Mouse (Mus musculus): ENCODE data around the gene Vamp3. TPM values are rescaled to one million over a fixed set of nuclear protein-coding genes. Genes with fewer than 3 reads are reported as not detected.

Vamp3 gene
- polyA plus RNA-seq, 1 experiment from 2014 or later = 88.8 TPM

DNA sequence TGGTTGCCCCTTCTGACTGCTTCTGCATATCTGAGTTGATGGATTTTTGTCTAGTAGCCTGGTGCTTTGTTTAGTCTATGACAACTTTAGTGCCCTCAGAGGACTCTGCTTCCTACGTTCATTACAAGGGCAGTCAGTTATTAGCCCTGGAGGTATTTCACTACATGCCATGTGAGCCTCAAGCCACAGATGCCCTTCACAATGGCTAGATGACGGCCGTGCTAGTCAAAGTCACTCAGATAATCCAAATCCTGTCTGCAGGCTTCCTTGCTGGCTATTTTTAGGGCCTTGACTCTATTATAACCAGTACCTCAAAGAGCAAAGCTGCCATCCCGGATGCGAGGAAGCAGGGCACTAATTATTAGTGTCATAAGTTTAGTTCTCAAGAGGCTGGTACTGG is 25.3 kb upstream of the Vamp3 start:
- Histone ChIP-seq H3K9me3 (no peaks in the 10 kb centered on the region), H3K9ac (replicated peaks) (no peak overlapping the region), H3K27ac (replicated peaks) (no peak overlapping the region), H3K27me3 (no peaks in the 10 kb centered on the region), H3K4me2 (replicated peaks) (no peak overlapping the region), H3K4me3 (no peak overlapping the region), H3K36me3 (peaks cover 97% of the 10 kb centered on the region), H3K4me1 (no peaks in the 10 kb centered on the region)
- no peak for ATAC-seq (ENCODE audit: low FRiP score, low read depth)
- 84% methylated on average over 5 of the region's 5 CpGs for WGBS

DNA sequence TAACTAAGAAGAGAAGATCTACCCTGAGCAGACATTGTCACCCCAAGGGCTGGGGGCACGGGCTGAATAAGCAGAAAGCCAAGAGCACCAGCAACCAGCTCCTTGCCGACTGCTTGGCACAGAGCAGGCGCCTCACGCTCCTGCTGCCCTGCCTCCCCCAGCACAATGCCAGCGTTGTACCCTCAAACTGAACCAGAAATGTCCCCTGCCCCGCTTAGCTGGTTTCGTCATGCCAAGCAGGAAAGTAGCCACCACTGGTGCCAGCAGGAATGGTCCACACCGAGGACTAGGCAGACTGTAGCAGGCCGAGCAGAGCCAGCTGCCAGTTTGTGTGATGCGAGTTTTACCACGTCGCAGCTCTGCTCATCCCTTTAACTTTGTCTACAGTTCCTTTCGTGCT is 24.2 kb upstream of the Vamp3 start:
- no peak overlapping the region for H3K27ac ChIP-seq (replicated peaks)
- no peak overlapping the region for H3K4me3 ChIP-seq
- H3K4me2 ChIP-seq (replicated peaks) = no peak overlapping the region
- no peaks in the 10 kb centered on the region for H3K4me1 ChIP-seq
- peaks cover 96% of the 10 kb centered on the region for H3K36me3 ChIP-seq
- no peaks in the 10 kb centered on the region for H3K9me3 ChIP-seq
- no peaks in the 10 kb centered on the region for H3K27me3 ChIP-seq
- no peak overlapping the region for H3K9ac ChIP-seq (replicated peaks)
- ATAC-seq (ENCODE audit: low FRiP score, low read depth) = no peak
- 95% methylated on average over 13 of the region's 13 CpGs for WGBS

DNA sequence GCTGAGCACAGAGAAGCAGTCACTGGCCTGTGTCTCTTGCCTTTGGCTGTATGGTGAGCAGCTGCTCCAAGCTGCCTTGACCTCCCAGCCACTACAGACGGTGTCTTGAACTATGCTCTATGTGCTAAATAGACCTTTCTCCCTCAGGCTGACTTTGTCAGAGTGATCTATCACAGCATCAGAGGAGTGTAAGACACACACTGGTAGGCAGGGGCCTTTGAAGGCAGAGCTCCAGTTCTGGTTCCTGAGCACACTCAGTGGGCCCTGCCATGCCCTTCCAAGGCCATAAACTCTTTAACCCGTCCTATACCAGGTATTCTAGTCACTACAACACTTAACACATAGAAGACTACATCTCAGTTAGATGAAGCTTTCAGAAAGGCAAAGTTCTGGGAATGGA is 23.6 kb upstream of the Vamp3 start:
- H3K4me2 ChIP-seq (replicated peaks) = no peak overlapping the region
- no peaks in the 10 kb centered on the region for H3K27me3 ChIP-seq
- H3K4me1 ChIP-seq = no peaks in the 10 kb centered on the region
- H3K9me3 ChIP-seq = no peaks in the 10 kb centered on the region
- no peak overlapping the region for H3K4me3 ChIP-seq
- no peak overlapping the region for H3K9ac ChIP-seq (replicated peaks)
- no peak for ATAC-seq (ENCODE audit: low FRiP score, low read depth)
- 93% methylated on average over 2 of the region's 2 CpGs for WGBS
- H3K36me3 ChIP-seq = peaks cover 98% of the 10 kb centered on the region
- H3K27ac ChIP-seq (replicated peaks) = no peak overlapping the region

DNA sequence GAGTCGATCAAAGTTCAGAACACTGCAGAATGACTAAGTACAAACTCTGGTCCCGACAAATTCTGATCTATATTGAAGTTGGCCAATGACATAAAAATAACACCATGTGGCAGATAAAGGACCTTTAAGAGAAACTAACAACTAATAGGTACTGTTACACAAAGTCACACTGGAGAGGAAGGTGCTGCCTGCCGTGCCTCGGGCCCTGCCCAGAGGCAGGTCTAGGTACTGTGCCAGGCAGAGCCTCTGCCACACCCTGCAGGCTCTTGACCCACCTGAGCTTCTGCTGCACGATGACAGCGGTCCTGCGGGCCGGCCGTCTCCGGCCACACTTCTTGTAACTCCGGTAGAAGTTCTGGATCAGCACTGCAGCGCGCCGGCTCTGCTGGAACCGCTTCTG is 17.1 kb upstream of the Vamp3 start:
- Histone ChIP-seq H3K4me3 (no peak overlapping the region), H3K9ac (replicated peaks) (no peak overlapping the region), H3K4me1 (no peaks in the 10 kb centered on the region), H3K9me3 (no peaks in the 10 kb centered on the region), H3K27me3 (no peaks in the 10 kb centered on the region), H3K36me3 (peaks cover 94% of the 10 kb centered on the region), H3K27ac (replicated peaks) (no peak overlapping the region), H3K4me2 (replicated peaks) (no peak overlapping the region)
- no peak for ATAC-seq (ENCODE audit: low FRiP score, low read depth)
- 93% methylated on average over 15 of the region's 15 CpGs for WGBS

DNA sequence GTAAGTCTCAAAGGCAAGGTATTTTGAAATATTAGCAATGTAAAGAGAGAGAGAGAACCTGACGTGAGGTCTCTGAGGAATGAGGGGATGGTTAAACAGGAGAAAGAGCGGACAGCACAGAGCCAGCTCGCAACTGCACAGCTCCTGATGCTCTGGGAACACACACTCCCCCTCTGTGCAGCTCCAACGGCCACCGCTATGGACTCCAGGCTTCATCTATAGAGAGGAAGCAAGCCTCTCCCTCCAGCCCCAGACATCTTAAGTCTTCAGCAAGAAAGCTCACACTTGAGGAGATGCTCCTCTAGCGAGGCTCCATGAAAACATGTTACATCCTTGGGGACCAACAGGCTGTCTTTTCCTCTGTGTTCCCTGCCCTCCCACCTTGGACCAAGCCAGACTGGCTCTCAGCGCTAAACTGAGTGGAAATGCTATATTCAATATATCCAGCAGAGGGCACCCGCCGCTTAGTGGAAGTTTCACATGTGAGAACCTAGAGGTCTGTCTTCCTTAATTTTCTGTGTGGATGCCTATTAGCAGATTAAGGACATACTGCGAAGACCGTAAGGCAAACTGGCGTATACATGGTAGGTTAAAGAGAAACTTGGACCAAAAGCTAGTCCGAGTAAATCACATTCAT is 15.5 kb upstream of the Vamp3 start:
- Histone ChIP-seq H3K9me3 (no peaks in the 10 kb centered on the region), H3K4me1 (no peaks in the 10 kb centered on the region), H3K9ac (replicated peaks) (no peak overlapping the region), H3K36me3 (peaks cover 93% of the 10 kb centered on the region), H3K4me3 (no peak overlapping the region), H3K27me3 (no peaks in the 10 kb centered on the region), H3K27ac (replicated peaks) (no peak overlapping the region), H3K4me2 (replicated peaks) (no peak overlapping the region)
- 58% methylated on average over 13 of the region's 13 CpGs for WGBS
- ATAC-seq (ENCODE audit: low FRiP score, low read depth) = no peak

DNA sequence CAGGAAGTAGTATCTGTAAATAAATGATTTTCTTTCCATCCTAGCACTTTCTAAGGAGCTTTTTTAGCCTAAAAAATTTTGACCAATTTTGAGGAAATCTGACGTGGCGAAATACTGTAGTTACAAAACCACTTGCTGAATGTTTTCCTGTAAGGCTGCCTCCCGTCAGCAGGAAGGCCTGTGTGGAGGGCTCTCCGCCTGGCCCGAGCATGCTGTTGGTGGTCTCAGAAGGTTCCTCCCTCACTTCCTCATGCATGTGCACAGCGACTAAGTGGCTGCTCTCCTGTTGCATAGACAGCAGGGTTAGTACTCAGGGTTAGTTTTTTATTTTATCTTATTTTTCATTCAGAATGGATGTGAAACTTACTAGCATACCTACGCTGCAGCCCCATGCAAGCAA is 13.2 kb upstream of the Vamp3 start:
- H3K36me3 ChIP-seq = peaks cover 91% of the 10 kb centered on the region
- 91% methylated on average over 7 of the region's 7 CpGs for WGBS
- H3K9ac ChIP-seq (replicated peaks) = no peak overlapping the region

DNA sequence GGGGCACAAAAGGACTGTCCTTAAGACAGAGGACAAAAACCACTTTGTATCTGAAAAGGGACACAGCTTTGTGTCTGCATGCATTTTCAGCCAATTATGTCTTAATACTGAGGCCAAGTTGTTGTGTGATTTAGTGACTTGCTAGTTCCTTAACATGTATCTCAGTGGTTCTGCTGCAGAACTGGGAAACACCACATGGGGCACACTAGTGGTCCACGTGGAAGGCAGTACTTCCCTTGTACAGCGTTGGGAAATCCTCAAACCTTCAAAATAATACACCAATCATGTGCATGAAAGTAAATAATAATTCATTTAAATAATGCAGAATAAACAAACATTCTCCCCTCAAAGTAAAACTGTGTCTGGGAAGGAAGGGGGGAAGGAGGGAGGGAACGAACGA is 11.0 kb upstream of the Vamp3 start:
- no peak overlapping the region for H3K4me3 ChIP-seq
- H3K9me3 ChIP-seq = no peaks in the 10 kb centered on the region
- no peak overlapping the region for H3K4me2 ChIP-seq (replicated peaks)
- H3K27me3 ChIP-seq = no peaks in the 10 kb centered on the region
- no peaks in the 10 kb centered on the region for H3K4me1 ChIP-seq
- WGBS = 84% methylated on average over 4 of the region's 4 CpGs
- no peak overlapping the region for H3K9ac ChIP-seq (replicated peaks)
- peaks cover 76% of the 10 kb centered on the region for H3K36me3 ChIP-seq
- H3K27ac ChIP-seq (replicated peaks) = no peak overlapping the region
- ATAC-seq (ENCODE audit: low FRiP score, low read depth) = no peak

More for the DNA sequence above, 13.2 kb upstream of the Vamp3 start:
- no peaks in the 10 kb centered on the region for H3K27me3 ChIP-seq
- H3K4me2 ChIP-seq (replicated peaks) = no peak overlapping the region
- H3K4me1 ChIP-seq = no peaks in the 10 kb centered on the region
- H3K4me3 ChIP-seq = no peak overlapping the region
- H3K9me3 ChIP-seq = no peaks in the 10 kb centered on the region
- ATAC-seq (ENCODE audit: low FRiP score, low read depth) = no peak
- H3K27ac ChIP-seq (replicated peaks) = no peak overlapping the region

DNA sequence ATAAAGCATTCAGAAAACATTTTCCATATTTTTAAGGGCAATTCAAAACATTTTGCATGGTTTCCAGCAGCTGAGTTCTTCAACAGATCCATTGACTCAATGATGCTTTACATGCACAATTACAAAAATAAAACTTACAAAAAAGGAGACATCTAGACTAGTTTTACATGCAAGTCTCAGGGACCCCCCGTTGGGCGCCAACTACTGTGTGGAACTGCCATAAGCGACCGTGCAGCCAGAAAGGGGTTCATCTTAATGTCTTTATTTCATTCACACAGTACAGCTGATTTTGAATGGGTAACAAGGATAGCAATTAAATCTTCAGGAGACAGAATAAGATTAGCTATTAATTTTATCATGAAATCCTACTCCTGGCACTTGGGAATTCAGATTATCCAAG is 1.8 kb upstream of the Vamp3 start:
- no peak overlapping the region for H3K9ac ChIP-seq (replicated peaks)
- H3K36me3 ChIP-seq = peaks cover 40% of the 10 kb centered on the region
- no peaks in the 10 kb centered on the region for H3K27me3 ChIP-seq
- H3K4me2 ChIP-seq (replicated peaks) = no peak overlapping the region
- H3K4me3 ChIP-seq = no peak overlapping the region
- no peaks in the 10 kb centered on the region for H3K9me3 ChIP-seq
- WGBS = 92% methylated on average over 4 of the region's 4 CpGs
- ATAC-seq (ENCODE audit: low FRiP score, low read depth) = no peak
- peaks cover 16% of the 10 kb centered on the region for H3K4me1 ChIP-seq
- no peak overlapping the region for H3K27ac ChIP-seq (replicated peaks)

DNA sequence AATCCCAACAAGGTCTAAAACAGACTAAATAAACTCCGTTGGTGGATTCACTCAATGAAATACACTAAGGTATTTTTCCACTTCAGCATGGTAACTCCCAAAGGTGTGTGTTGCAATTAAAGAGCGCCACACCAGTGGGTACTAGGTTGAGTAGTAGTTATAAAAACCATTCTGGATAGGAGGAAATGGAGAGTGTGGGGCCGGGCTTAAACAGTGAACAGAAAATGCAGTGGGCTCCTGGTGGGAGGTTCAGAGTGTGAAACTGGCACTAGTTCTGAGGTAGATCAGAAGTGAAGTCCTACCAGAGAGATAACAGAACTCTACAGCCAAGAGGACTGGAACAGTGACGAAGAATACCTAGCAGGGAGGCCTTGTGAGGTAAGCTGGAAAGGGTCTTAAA is 871 bp upstream of the Vamp3 start:
- Histone ChIP-seq H3K9ac (replicated peaks) (peak overlapping the region; percentile 47; the same call in 1 of the 2 replicates), H3K9me3 (no peaks in the 10 kb centered on the region), H3K4me1 (peaks cover 16% of the 10 kb centered on the region), H3K27me3 (no peaks in the 10 kb centered on the region), H3K4me3 (peak overlapping the region; percentile 91), H3K36me3 (peaks cover 42% of the 10 kb centered on the region), H3K4me2 (replicated peaks) (peak overlapping the region; percentile 67), H3K27ac (replicated peaks) (peak overlapping the region; percentile 84)
- no peak for ATAC-seq (ENCODE audit: low FRiP score, low read depth)
- WGBS = 82% methylated on average over 4 of the region's 4 CpGs

DNA sequence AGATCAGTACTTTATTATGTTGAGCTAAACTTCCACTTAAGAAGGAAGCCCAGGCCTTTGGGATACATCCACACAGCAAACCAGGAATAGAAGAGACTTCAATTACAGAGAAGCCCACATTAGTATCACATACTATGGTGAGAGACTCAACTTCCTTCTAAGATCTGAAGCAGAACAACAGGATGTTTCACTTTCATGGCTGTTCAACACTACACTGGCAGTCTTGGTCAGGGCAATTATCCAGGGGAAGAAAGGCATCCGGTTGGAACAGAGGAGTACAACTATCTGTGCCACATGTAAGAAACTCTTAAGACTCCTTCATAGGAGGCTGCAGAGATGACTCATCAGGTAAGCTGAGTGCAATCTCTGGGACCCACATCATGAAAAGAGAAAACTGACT is 6.6 kb downstream of the Vamp3 start:
- peaks cover 62% of the 10 kb centered on the region for H3K36me3 ChIP-seq
- H3K27me3 ChIP-seq = no peaks in the 10 kb centered on the region
- H3K4me3 ChIP-seq = no peak overlapping the region
- no peak for ATAC-seq (ENCODE audit: low FRiP score, low read depth)
- 91% methylated on average over 1 of the region's 1 CpGs for WGBS
- 0 out of 2 replicates have a peak, but pooled peaks cover 2% of the 10 kb centered on the region for H3K4me1 ChIP-seq
- H3K9me3 ChIP-seq = no peaks in the 10 kb centered on the region
- no peak overlapping the region for H3K27ac ChIP-seq (replicated peaks)
- H3K9ac ChIP-seq (replicated peaks) = no peak overlapping the region
- H3K4me2 ChIP-seq (replicated peaks) = no peak overlapping the region

DNA sequence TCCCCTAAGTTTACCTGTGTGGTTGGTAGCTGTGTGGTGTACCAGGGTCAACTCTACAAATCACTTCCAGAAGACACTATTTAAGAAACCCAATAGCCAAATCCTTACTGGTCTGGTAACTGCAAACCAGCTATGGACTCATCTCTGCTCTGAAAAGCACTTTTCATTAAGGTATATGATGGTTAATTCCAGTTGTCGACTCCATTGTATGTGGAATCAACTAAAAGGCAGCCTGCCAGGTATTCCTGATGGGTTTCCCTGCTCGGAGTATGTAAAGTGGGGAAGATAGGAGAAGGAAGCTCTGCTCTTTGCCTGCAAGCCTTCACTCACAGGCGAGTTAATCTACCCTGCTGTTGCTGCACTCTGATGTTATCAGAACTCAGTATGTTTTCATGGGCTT is 11.2 kb downstream of the Vamp3 start:
- Histone ChIP-seq H3K9ac (replicated peaks) (no peak overlapping the region), H3K27ac (replicated peaks) (no peak overlapping the region), H3K27me3 (peaks cover 12% of the 10 kb centered on the region), H3K4me1 (peaks cover 17% of the 10 kb centered on the region), H3K9me3 (no peaks in the 10 kb centered on the region), H3K4me3 (no peak overlapping the region), H3K36me3 (peaks cover 39% of the 10 kb centered on the region), H3K4me2 (replicated peaks) (no peak overlapping the region)
- WGBS = 92% methylated on average over 3 of the region's 3 CpGs
- ATAC-seq (ENCODE audit: low FRiP score, low read depth) = no peak

DNA sequence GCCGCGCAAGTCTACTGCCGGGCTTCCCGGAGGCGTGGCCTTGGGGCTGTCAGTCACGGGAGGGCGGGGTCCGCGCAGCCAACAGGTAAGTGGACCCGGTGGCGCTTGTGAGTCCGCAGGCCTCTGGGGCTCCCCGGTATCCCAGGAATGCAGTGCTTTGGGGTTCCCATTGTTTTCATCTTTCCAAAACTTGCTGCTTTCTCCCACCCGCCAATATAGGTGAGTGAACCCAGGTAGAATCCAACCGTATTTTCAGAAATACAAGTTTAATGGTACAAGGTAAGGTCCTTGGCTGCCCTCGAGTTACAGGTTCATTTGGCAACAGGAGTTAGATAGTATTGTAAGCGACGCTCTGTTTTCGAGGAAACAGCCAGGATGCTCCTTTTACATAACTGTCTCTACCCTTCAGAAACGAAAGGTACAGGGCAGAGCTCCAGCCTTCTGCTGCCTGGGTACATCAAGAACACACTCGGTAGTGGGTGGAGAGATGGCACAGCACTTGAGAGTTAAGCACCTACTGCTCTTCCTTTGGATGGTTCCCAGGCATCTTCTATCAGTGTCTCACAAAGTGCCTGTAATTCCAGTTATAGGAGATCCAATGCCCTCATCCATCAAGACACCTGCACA is 12.7 kb downstream of the Vamp3 start:
- no peak; the same call in 1 of the 2 replicates for ATAC-seq (ENCODE audit: low FRiP score, low read depth)
- Histone ChIP-seq H3K4me1 (peaks cover 17% of the 10 kb centered on the region), H3K9ac (replicated peaks) (peak overlapping the region; percentile 61; the same call in 1 of the 2 replicates), H3K27me3 (peaks cover 12% of the 10 kb centered on the region), H3K4me2 (replicated peaks) (peak overlapping the region; percentile 97), H3K4me3 (peak overlapping the region; percentile 58), H3K9me3 (no peaks in the 10 kb centered on the region), H3K36me3 (peaks cover 28% of the 10 kb centered on the region), H3K27ac (replicated peaks) (no peak overlapping the region)
- 4% methylated on average over 21 of the region's 21 CpGs for WGBS

Measured in midbrain, embryonic 12.5 days (tissue).